Comparison of ENCODE assay signal across 20 mouse cellular contexts in genomic region chr2:59313293-59313692, GRCm38 (mm10).
DNase-seq lines count a peak whose midpoint lies in the region; ATAC-seq and TF ChIP-seq lines count a peak whose summit lies in the region.
"Had no signal": no experiment of that assay in that cellular context is flagged by ENCODE, and none has a peak within 500 bp of the region (broad histone marks: within the 10 kb centered on the region; RNA-seq: fewer than 3 reads in every experiment).

No protein-coding gene starts in this region.

- ATAC-seq in forebrain, embryonic 11.5 days (replicated peaks; ENCODE audit: low FRiP score) = no peak; the same call in 1 of the 2 replicates
- ATAC-seq in forebrain, embryonic 13.5 days = peak; percentile 57
- ATAC-seq in granulocyte monocyte progenitor cell, adult 5-6 weeks (replicated peaks; ENCODE audit: poor library complexity, severe bottlenecking) = no peak
- ATAC-seq: CD4-positive, CD25-positive, alpha-beta regulatory T cell, adult 4 months; intestine, embryonic 16.5 days had no signal

- no peaks in the 10 kb centered on the region for H3K79me2 ChIP-seq in liver, adult 2 months (ENCODE audit: control insufficient read depth, insufficient read depth, low read length)

- 84% methylated on average over 6 of the region's 6 CpGs for WGBS in forebrain, embryonic 11.5 days
- WGBS in forebrain, embryonic 10.5 days = 90% methylated on average over 6 of the region's 6 CpGs
- 52% methylated on average over 6 of the region's 6 CpGs for WGBS in liver, adult 2 months
- WGBS in forebrain, embryonic 13.5 days = 64% methylated on average over 6 of the region's 6 CpGs

- TF ChIP-seq POLR2A in liver, adult 2 months (IDR thresholded peaks at IDR 0.05; ENCODE audit: extremely low read depth, insufficient read depth, low read length) = no peak

- DNase-seq in forebrain, embryonic 11.5 days (ENCODE audit: low spot score) = no peak
- DNase-seq in forebrain, embryonic 10.5 days (ENCODE audit: extremely low spot score, low spot score) = no peak
- peak; percentile 6 for DNase-seq in liver, adult 2 months (ENCODE audit: extremely low read depth, low read depth, low spot score)
- DNase-seq in liver = no peak
- peak; percentile 17 for DNase-seq in ES-E14 (ENCODE audit: low read depth, low spot score)
- no peak for DNase-seq in urinary bladder, adult 18-20 months (ENCODE audit: low spot score in 2 of 2)
- DNase-seq: cerebellum, adult 9-10 months; gastrocnemius, postnatal 25 days; thymus, postnatal 36 days had no signal

- H3K27ac ChIP-seq in forebrain, embryonic 11.5 days (ENCODE audit: low read depth, low read length) = 0 out of 2 replicates have a peak overlapping the region, but pooled peaks have one; percentile 25
- H3K27ac ChIP-seq in forebrain, embryonic 10.5 days = no peak overlapping the region
- no peak overlapping the region for H3K27ac ChIP-seq in liver, adult 2 months (replicated peaks; ENCODE audit: insufficient read depth, low read depth, low read length)
- H3K27ac ChIP-seq in ES-E14 (ENCODE audit: insufficient read depth, low read depth, low read length, poor library complexity, severe bottlenecking) = no peak overlapping the region
- H3K27ac ChIP-seq in forebrain, embryonic 13.5 days = peak overlapping the region; percentile 12; the same call in 1 of the 2 replicates
- H3K27ac ChIP-seq: embryonic facial prominence, embryonic 13.5 days; hindbrain, embryonic 14.5 days; limb, embryonic 15.5 days; lung, embryonic 15.5 days; macrophage; midbrain, embryonic 12.5 days; neural tube, embryonic 13.5 days had no signal

- H3K36me3 ChIP-seq in forebrain, embryonic 11.5 days (ENCODE audit: control insufficient read depth, insufficient read depth, low read length) = peaks cover 5% of the 10 kb centered on the region
- H3K36me3 ChIP-seq in forebrain, embryonic 10.5 days (replicated peaks) = peaks cover 84% of the 10 kb centered on the region
- H3K36me3 ChIP-seq in liver, adult 2 months (ENCODE audit: control insufficient read depth, insufficient read depth, low read length) = peaks cover 70% of the 10 kb centered on the region
- peaks cover 26% of the 10 kb centered on the region for H3K36me3 ChIP-seq in ES-E14 (ENCODE audit: control insufficient read depth, insufficient read depth, low read length, poor library complexity, severe bottlenecking)
- H3K36me3 ChIP-seq in forebrain, embryonic 13.5 days (ENCODE audit: poor library complexity, severe bottlenecking) = peaks cover 31% of the 10 kb centered on the region

- in situ Hi-C loops in ES-E14 (cut with MboI; ENCODE audit: low sequenced_read_pairs in 2 of 2, unreplicated experiment in 2 of 2) = no loop called here

- H3K4me2 ChIP-seq in forebrain, embryonic 11.5 days (ENCODE audit: low read depth, low read length, severe bottlenecking) = no peak overlapping the region
- H3K4me2 ChIP-seq in forebrain, embryonic 13.5 days = no peak overlapping the region
- H3K4me2 ChIP-seq: embryonic facial prominence, embryonic 13.5 days; hindbrain, embryonic 14.5 days; limb, embryonic 15.5 days; lung, embryonic 15.5 days; midbrain, embryonic 12.5 days; neural tube, embryonic 13.5 days had no signal

- no peak for TF ChIP-seq CTCF in liver, adult 2 months (IDR thresholded peaks at IDR 0.05; ENCODE audit: low read depth, low read length)

- H3K4me1 ChIP-seq in forebrain, embryonic 11.5 days (replicated peaks; ENCODE audit: control insufficient read depth, insufficient read depth, low read length) = no peaks in the 10 kb centered on the region
- no peaks in the 10 kb centered on the region for H3K4me1 ChIP-seq in forebrain, embryonic 10.5 days
- H3K4me1 ChIP-seq in liver, adult 2 months (ENCODE audit: control insufficient read depth, insufficient read depth, low read length) = no peaks in the 10 kb centered on the region
- H3K4me1 ChIP-seq in ES-E14 (ENCODE audit: control insufficient read depth in 2 of 2, insufficient read depth in 2 of 2, low read length in 2 of 2, poor library complexity in 1 of 2) = no peaks in the 10 kb centered on the region
- peaks cover 10% of the 10 kb centered on the region; the same call in 1 of the 2 replicates for H3K4me1 ChIP-seq in forebrain, embryonic 13.5 days
- H3K4me1 ChIP-seq: embryonic facial prominence, embryonic 13.5 days; limb, embryonic 15.5 days; lung, embryonic 15.5 days had no signal

- no peak overlapping the region for H3K4me3 ChIP-seq in forebrain, embryonic 11.5 days (ENCODE audit: low read depth, low read length)
- H3K4me3 ChIP-seq in forebrain, embryonic 10.5 days = no peak overlapping the region
- no peak overlapping the region for H3K4me3 ChIP-seq in liver, adult 2 months (ENCODE audit: insufficient read depth, low read depth, low read length)
- H3K4me3 ChIP-seq in ES-E14 (ENCODE audit: insufficient read depth in 1 of 2, low read depth in 1 of 2, low read length in 2 of 2, poor library complexity in 1 of 2, severe bottlenecking in 1 of 2) = no peak overlapping the region
- H3K4me3 ChIP-seq in forebrain, embryonic 13.5 days = no peak overlapping the region
- H3K4me3 ChIP-seq: embryonic facial prominence, embryonic 13.5 days; limb, embryonic 15.5 days; lung, embryonic 15.5 days; midbrain, embryonic 12.5 days; neural tube, embryonic 13.5 days had no signal

- H3K9me3 ChIP-seq in forebrain, embryonic 11.5 days (ENCODE audit: control insufficient read depth, low read length) = peaks cover 3% of the 10 kb centered on the region
- H3K9me3 ChIP-seq in forebrain, embryonic 10.5 days = peaks cover 5% of the 10 kb centered on the region
- no peaks in the 10 kb centered on the region for H3K9me3 ChIP-seq in ES-E14 (ENCODE audit: control insufficient read depth, insufficient read depth, low read depth, low read length)
- peaks cover 2% of the 10 kb centered on the region for H3K9me3 ChIP-seq in forebrain, embryonic 13.5 days (replicated peaks)

- no peak overlapping the region for H3K9ac ChIP-seq in forebrain, embryonic 11.5 days (ENCODE audit: low read length)
- H3K9ac ChIP-seq in liver, adult 2 months (ENCODE audit: low read depth, low read length) = no peak overlapping the region
- no peak overlapping the region for H3K9ac ChIP-seq in ES-E14 (ENCODE audit: insufficient read depth, low read depth, low read length, poor library complexity, severe bottlenecking)
- no peak overlapping the region for H3K9ac ChIP-seq in forebrain, embryonic 13.5 days
- H3K9ac ChIP-seq: embryonic facial prominence, embryonic 13.5 days; hindbrain, embryonic 14.5 days; limb, embryonic 15.5 days; lung, embryonic 15.5 days; midbrain, embryonic 12.5 days; neural tube, embryonic 13.5 days had no signal

- no peaks in the 10 kb centered on the region for H3K27me3 ChIP-seq in forebrain, embryonic 11.5 days (ENCODE audit: control insufficient read depth, insufficient read depth, low read length)
- no peaks in the 10 kb centered on the region for H3K27me3 ChIP-seq in forebrain, embryonic 10.5 days (ENCODE audit: poor library complexity, severe bottlenecking)
- no peaks in the 10 kb centered on the region for H3K27me3 ChIP-seq in liver, adult 2 months (ENCODE audit: control insufficient read depth, insufficient read depth, low read length)
- H3K27me3 ChIP-seq in forebrain, embryonic 13.5 days = no peaks in the 10 kb centered on the region
- H3K27me3 ChIP-seq: embryonic facial prominence, embryonic 13.5 days; limb, embryonic 15.5 days; lung, embryonic 15.5 days; midbrain, embryonic 12.5 days; neural tube, embryonic 13.5 days had no signal

TF ChIP-seq in ES-E14, 5 proteins besides CTCF, POLR2A, EP300 and RAD21:
- TF ChIP-seq ZC3H11A (IDR thresholded peaks at IDR 0.05; ENCODE audit: borderline replicate concordance, low read depth, low read length) (no peak), MAFK (IDR thresholded peaks at IDR 0.05; ENCODE audit: insufficient read depth, low read depth, low read length) (no peak), ZNF384 (IDR thresholded peaks at IDR 0.05; ENCODE audit: low read depth, low read length) (no peak), CHD2 (IDR thresholded peaks at IDR 0.05; ENCODE audit: low read depth, low read length) (no peak), HCFC1 (IDR thresholded peaks at IDR 0.05; ENCODE audit: borderline replicate concordance, insufficient read depth, low read length) (no peak)

Comparison
In these comparisons a context has a peak if more than half of its experiments do, and no peak if none do; other contexts are left out.
1. DNase-seq: peak in liver, adult 2 months (single experiment) and ES-E14 (single experiment); none in forebrain, embryonic 11.5 days (single experiment), forebrain, embryonic 10.5 days (single experiment), liver (single experiment) and urinary bladder, adult 18-20 months (0 of 2).
2. H3K27ac ChIP-seq: peak in forebrain, embryonic 11.5 days (single experiment) and forebrain, embryonic 13.5 days (single experiment); none in forebrain, embryonic 10.5 days (single experiment), liver, adult 2 months (single experiment) and ES-E14 (single experiment).